Mouse (Mus musculus) macrophage (primary cell): ENCODE results near the gene Dct. TPM values are rescaled to one million over a fixed set of nuclear protein-coding genes. Genes with fewer than 3 reads are reported as not detected.

Source experiments
- H3K27ac ChIP-seq: fragments of 350-480 bp; formaldehyde crosslinking; 2 replicates; pipeline ENCODE4 v1.9.0; 2021
- H3K36me3 ChIP-seq: fragments of 350-480 bp; formaldehyde crosslinking; 2 replicates; pipeline ENCODE4 v1.9.0; 2021; ENCODE audit errors: inconsistent target
- H3K4me3 ChIP-seq: fragments of 350-480 bp; formaldehyde crosslinking; 2 replicates; pipeline ENCODE4 v1.9.0; 2021; ENCODE audit errors: inconsistent target
- H3K79me2 ChIP-seq: fragments of 350-480 bp; formaldehyde crosslinking; 2 replicates; pipeline ENCODE4 v1.9.0; 2021; ENCODE audit errors: inconsistent target
- WGBS: methylation state at CpG from one replicate; pipeline ENCODE4 v1.1.7; 2026; ENCODE audit warnings: inconsistent platforms; ENCODE audit not compliant: missing documents; 5-methylcytosine and 5-hydroxymethylcytosine counted together
- polyA plus RNA-seq: library from polyadenylated mRNA; stranded (reverse); fragments of 250-400 nt; gene quantifications from 3 replicates; pipeline ENCODE4 v1.2.4, GENCODE M21; 2018; ENCODE audit warnings: inconsistent platforms

Gene Dct
- polyA plus RNA-seq, 1 experiment from 2014 or later: not detected

DNA sequence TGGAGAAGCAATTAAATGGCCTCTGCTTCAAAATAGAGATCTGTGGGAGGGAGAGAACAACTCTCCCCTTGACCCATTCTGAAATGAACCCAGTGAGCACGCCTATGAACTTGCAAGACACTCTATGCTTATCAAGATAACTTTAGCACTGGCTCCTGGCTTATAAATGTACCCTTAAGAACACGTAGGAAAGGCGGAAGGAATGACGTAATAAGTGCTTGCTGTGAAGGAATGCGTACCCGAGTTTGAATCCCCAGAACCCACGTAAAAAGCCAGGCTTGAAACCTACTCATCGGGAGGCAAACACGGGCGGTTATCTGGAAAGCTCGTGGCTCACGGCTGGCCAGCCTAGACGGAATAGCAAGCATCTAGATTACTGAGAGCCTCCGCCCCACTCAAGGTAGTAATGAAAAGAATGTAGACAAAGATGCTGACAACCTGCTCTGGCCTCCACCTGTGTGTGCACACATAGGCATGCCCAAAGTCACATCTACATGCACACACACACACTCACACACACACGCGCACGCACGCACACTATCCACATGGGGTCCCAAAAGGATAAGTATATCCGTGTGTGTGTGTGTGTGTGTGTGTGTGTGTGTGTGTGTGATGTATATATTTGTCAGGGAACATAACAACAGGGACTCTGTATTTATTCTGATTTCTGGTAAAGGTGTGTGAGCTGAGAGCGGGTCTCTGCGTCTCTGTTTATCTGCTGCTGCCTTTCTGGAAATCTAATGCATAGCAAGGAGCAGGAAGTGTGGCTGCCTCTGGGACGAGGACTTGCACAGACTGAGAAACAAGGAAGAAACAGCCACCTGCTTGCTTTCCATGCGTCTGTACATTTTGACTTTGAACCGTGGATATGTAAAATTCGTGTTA is 5.9 kb upstream of the Dct start:
- Histone ChIP-seq H3K27ac (no peak overlapping the region), H3K36me3 (no peaks in the 10 kb centered on the region), H3K4me3 (no peak overlapping the region), H3K79me2 (no peaks in the 10 kb centered on the region)
- WGBS: 88% methylated on average over 19 of the region's 25 CpGs

DNA sequence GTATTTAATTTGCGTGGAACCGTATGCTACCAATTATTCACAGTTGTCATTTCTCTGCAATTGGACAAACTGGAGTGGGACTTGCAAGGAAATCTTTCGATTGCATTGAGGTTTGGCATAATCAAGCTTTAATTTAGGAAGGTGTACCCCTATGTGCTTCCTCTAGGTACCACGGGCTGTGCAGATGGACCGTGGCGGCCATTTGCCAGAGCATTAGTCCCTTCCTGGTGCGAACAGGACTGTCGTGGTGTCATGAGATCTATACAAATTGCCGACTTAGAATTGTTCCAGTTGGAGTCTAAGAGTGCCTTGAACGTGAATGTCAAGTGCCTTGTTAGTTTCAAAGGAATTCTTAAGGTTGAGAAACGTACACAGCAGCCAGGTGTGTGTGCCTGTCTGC is 726 bp upstream of the Dct start:
- H3K27ac ChIP-seq: no peak overlapping the region
- H3K4me3 ChIP-seq: no peak overlapping the region
- H3K36me3 ChIP-seq: no peaks in the 10 kb centered on the region
- H3K79me2 ChIP-seq: no peaks in the 10 kb centered on the region
- WGBS: 91% methylated on average over 11 of the region's 11 CpGs

DNA sequence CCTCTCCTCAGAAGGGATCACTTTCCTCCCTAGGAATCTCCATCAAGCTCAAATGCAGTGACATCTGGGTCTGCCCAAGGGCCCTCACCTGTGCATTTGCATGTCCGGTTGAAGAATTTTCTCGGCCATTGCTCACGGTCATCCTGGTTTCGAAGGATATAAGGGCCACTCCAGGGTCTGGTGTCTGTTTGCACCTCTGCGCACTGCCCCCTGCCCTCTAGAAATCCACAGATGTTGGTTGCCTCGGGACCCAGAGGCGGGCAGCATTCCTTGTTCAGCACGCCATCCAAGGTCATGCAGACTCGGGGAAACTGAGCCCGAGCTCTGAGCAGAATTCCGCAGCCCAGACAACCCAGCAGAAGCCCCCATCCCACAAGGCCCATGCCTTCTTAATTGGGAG is 648 bp downstream of the Dct start:
- Histone ChIP-seq H3K79me2 (no peaks in the 10 kb centered on the region), H3K4me3 (no peak overlapping the region), H3K36me3 (no peaks in the 10 kb centered on the region), H3K27ac (no peak overlapping the region)
- WGBS: 91% methylated on average over 11 of the region's 11 CpGs

DNA sequence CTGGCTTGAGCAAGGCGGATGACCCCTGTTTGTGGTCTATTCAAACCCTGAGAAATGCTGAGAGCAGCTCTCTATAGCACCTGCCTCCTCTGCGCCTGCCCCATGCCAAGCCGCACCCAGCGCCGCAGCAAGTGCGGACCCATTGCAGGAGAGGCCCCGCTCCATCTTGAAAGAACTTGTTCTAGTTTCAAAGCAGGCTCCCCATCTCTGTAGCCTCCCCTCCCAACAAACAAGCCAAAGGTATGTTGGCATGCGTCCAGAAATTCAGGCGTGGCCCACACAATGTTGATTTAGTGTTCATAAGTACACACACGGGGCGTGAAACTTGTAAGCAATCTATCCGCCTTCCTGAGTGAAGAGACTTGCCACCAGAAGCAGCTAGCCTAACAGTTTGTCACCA is 1.1 kb downstream of the Dct start:
- 93% methylated on average over 12 of the region's 12 CpGs for WGBS
- H3K4me3 ChIP-seq: no peak overlapping the region
- H3K79me2 ChIP-seq: no peaks in the 10 kb centered on the region
- H3K36me3 ChIP-seq: no peaks in the 10 kb centered on the region
- H3K27ac ChIP-seq: no peak overlapping the region

DNA sequence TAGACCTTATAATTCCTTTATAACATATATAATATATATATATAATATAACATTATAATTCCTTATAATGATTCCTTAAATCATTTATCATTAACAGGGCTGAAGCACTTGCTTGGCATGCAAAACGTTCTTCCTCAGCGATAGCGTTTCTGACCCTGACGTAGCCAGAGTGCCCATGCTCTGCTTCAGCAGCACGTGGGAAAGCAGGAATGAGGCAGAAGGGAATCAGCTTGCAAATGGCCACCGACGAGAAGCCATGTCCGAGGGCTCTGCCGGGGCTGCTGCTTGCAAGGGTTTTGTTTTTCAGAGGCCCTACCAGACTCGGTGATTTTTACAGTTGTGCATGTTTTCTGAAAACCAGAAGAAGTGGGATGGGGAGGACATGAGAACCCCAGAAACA is 1.6 kb downstream of the Dct start:
- no peaks in the 10 kb centered on the region for H3K79me2 ChIP-seq
- H3K27ac ChIP-seq: no peak overlapping the region
- 83% methylated on average over 10 of the region's 10 CpGs for WGBS
- H3K4me3 ChIP-seq: no peak overlapping the region
- H3K36me3 ChIP-seq: no peaks in the 10 kb centered on the region

DNA sequence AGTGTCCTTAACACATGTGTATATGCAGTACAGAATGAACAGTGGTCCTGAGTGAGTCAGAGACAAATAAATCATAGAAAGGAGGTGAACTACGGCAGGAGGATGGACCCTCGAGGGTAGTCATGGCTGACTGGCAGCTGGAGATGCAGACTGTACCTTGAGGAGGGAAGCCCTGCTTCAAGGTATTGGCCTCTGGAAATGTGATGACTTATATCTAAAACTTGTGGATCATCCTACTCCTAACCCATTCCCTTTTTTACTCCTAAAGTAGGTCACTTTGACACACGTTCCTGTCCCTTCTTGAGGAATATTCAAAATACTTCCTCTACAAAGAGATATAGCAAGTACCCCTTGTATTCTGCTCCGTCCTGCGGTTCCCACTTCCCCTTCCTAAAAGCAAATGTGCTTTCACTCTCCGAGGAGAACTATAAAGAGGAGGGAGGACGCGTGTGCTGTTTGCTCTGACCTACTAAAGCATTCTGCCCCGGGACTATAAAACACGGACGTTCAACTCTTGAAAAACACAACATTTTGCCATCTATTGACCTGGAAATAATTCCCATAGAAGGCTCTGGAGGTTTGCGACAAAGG is 2.3 kb downstream of the Dct start:
- Histone ChIP-seq H3K79me2 (no peaks in the 10 kb centered on the region), H3K36me3 (no peaks in the 10 kb centered on the region), H3K27ac (no peak overlapping the region), H3K4me3 (no peak overlapping the region)
- WGBS: 8% methylated on average over 11 of the region's 12 CpGs

DNA sequence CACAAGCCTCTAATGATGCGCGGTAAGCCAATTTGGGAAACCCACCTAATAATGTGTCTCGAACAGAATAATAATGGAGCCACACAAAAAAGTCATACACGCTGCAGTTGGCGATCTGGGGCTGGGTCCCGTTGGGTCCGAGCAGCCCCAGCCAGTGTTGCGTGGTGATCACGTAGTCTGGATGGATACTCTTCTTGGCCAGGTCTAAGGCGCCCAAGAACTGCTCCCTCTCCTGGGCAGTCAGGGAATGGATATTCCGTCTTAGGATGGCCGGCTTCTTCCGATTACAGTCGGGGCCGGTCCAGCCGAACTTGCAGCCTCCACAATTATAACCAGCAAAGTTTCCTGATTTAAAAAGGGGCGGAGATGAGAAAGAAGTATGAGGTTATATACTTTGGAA is 9.1 kb downstream of the Dct start:
- H3K4me3 ChIP-seq: no peak overlapping the region
- no peak overlapping the region for H3K27ac ChIP-seq
- no peaks in the 10 kb centered on the region for H3K36me3 ChIP-seq
- WGBS: 87% methylated on average over 17 of the region's 17 CpGs
- H3K79me2 ChIP-seq: no peaks in the 10 kb centered on the region

DNA sequence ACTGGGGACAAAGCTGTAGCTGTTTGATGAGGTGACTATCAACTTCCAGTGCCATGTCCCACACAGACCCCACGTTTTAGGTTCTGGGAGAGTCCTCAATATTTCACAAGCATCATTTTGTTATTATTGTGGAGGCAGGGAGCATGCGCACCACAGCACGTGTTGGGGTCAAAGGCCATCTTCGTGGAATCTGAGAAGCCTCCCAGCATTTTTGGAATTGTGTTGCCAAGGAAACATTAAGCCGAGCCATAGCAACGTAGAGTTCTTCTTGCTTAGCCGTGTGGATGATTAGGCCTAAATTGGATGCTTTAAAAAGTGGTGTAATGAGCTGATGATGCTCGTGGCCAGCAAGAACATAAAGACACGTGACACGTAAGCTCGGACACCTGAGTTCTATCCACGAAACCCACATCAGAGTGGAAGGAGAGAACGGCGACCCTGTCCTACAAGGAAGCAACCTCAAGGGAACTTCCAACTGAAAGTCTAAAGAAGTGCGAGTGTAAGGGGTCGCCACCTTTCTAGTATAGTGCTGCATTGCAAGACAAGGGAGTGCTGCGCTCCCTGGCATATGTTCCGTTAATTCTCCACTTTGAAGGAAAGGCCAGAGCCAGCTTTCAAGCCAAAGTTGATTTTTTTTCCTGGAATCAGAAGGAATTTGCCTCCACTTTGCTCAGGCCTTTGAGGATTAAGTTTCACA is 9.8 kb downstream of the Dct start:
- Histone ChIP-seq H3K79me2 (no peaks in the 10 kb centered on the region), H3K27ac (no peak overlapping the region), H3K36me3 (no peaks in the 10 kb centered on the region), H3K4me3 (no peak overlapping the region)
- WGBS: 91% methylated on average over 18 of the region's 18 CpGs

DNA sequence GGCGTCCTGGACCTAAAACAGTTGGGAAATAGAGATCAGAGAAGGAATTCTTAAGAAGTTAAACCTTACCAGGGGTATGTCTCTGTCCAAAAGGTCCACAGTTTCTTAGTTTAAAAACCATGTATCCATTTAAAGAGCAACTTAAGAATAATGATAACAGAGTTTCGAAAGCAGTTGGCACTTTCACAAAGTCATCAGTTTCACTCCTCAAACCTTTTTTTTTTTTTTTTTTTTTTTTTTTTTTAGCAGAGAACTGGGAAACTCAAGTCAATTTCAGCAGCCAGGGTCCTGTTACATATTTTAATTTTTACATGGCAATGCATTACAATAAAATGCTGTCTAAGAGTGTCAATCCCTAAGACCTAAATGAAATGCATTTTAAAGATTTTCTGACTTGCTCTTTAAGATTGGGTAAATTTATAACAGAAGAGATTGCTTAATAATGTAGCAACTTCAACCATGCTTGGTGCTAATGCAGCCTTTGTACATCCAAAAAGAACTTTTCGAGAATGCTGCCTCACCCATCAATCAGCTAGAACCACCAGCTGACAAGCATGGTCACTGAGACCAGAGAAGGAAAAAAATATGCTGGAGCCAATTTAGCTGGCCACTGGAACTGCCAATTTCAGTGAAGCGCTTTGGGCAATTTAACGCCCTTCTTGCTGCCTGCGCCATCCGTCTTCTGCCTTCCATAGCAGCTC is 11.3 kb downstream of the Dct start:
- H3K27ac ChIP-seq: no peak overlapping the region
- WGBS: 84% methylated on average over 6 of the region's 7 CpGs
- no peaks in the 10 kb centered on the region for H3K79me2 ChIP-seq
- H3K36me3 ChIP-seq: no peaks in the 10 kb centered on the region
- H3K4me3 ChIP-seq: no peak overlapping the region

DNA sequence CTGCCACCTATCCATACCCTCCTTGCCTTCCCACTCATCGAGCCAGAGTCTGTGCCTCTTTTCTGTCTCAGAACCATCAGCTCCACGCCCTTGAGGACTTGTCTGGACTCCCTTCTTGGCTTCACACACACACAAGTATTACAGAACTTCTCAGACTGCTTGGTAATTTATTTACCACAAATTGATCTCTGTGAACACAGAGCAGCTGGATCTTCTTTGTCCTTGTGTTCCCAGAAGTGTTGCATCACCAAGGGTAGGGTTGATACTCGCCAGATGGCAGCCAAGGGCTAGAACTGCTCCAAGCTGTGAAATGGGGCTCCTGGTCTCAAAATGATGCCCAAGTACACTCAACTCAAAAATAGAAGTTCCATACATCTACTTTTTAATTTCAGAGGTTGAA is 13.0 kb downstream of the Dct start:
- Histone ChIP-seq H3K4me3 (no peak overlapping the region), H3K27ac (no peak overlapping the region), H3K36me3 (no peaks in the 10 kb centered on the region), H3K79me2 (no peaks in the 10 kb centered on the region)
- WGBS: 85% methylated on average over 3 of the region's 3 CpGs

DNA sequence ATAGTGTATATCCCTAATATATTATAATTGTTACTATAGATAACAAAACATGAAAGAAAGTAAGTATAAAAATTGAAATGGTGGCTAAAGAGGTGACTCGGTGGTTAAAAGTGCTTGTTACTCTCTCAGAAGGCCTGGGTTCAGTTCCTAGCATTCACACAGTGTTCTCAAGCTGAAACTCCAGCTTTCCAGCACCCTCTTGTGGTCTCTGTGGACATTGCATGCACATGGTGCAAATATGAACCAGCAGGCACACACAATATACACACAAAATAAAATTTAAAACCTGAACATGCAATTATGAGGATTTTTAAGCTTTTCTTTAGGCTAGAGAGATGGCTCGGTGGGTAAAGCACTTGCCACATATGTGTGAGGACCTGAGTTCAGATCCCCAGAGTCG is 24.5 kb downstream of the Dct start:
- Histone ChIP-seq H3K36me3 (no peaks in the 10 kb centered on the region), H3K27ac (no peak overlapping the region), H3K4me3 (no peak overlapping the region), H3K79me2 (no peaks in the 10 kb centered on the region)
- WGBS: 98% methylated on average over 3 of the region's 3 CpGs

DNA sequence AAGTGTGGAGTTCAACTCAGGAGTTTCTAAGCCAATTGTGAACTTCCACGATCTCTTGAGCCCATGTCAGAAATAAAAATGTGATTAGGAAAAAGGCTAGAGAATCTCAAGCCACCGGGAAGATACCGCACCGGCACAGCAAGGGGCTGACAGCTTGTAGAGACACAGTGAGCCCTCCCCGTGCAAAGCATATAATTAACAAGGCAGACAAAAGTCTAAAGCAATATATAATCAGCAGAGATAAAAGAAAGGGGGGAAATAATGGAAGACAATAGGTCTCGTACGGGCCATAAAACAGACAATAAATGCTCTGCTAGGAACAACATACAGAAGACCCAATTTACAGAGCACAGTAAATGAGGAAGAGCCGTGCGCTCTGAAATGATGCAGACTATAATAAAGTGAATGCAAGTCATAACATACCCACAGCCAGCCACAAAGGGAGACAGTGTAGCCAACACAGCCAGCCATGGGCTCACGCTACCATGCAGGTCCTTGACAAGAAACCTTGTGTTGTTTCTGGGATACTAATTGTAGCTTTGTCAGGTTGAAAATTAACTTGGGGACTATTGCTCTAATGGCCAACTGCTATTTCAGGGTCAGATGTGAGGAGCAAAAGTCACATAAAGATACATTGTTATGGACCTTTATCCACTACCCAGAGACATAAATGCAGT is 30.0 kb downstream of the Dct start:
- Histone ChIP-seq H3K4me3 (no peak overlapping the region), H3K27ac (no peak overlapping the region), H3K79me2 (no peaks in the 10 kb centered on the region), H3K36me3 (no peaks in the 10 kb centered on the region)
- 95% methylated on average over 10 of the region's 10 CpGs for WGBS

DNA sequence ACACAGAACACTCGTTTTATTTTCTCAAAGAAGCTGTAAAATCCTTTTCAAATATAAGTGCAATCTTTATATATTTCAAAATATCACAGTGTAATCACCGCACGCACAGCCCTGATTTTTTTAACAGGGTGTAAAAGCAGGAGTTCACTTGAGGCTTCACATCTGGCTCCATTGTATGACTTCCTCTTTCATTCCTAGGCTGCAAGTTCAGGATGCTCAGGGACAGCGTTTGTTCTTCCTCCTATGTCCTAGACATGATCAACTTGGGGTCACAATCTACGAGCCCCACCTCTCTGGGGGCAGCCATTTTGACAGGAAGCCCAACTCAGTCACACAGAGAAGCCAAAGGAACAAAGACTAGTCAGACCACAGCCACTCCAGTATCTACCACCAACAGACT is 32.7 kb downstream of the Dct start:
- H3K27ac ChIP-seq: no peak overlapping the region
- WGBS: 40% methylated on average over 5 of the region's 5 CpGs

DNA sequence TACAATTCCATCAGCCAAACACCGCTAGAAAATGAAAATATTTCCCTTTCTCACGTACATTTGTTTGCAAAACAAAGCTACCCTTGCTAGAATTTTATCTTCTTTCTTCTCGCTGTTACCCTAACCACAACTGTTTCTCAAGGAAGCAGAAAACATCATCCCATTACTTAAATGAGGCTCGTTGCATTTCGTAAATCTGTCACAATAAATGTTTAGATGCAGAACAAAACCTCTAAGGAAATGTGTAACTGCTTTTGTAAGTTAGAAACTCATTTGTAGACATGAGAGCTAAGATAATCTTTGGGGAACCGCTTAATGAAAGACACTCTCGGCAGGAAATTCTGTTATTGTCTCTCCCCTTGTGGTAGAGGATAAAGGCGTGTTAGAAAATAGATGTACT is 38.8 kb downstream of the Dct start:
- WGBS: 60% methylated on average over 7 of the region's 8 CpGs
- H3K36me3 ChIP-seq: no peaks in the 10 kb centered on the region
- H3K27ac ChIP-seq: no peak overlapping the region
- H3K4me3 ChIP-seq: no peak overlapping the region
- H3K79me2 ChIP-seq: no peaks in the 10 kb centered on the region

More for the DNA sequence above, 32.7 kb downstream of the Dct start:
- no peaks in the 10 kb centered on the region for H3K36me3 ChIP-seq
- no peaks in the 10 kb centered on the region for H3K79me2 ChIP-seq
- no peak overlapping the region for H3K4me3 ChIP-seq
